Mouse (Mus musculus) forebrain, embryonic 13.5 days (tissue): ENCODE measurements around the gene Mcm3. TPM values are rescaled to one million over a fixed set of nuclear protein-coding genes. Genes with fewer than 3 reads are reported as not detected.

Experiments
- ATAC-seq: fragments of 200-750 bp; cut with Nextera tagmentation; 2 replicates; pipeline ENCODE4 v1.8.0; 2017
- H3K27ac ChIP-seq: fragments of 300-500 bp; sonication (generic); 2 replicates; pipeline ENCODE4 v1.5.1; 2015; ENCODE audit warnings: inconsistent platforms, mild to moderate bottlenecking, moderate library complexity
- H3K27me3 ChIP-seq: fragments of 300-500 bp; sonication (generic); 2 replicates; pipeline ENCODE4 v1.6.1; 2015; ENCODE audit warnings: mild to moderate bottlenecking, inconsistent platforms
- H3K36me3 ChIP-seq: fragments of 300-500 bp; sonication (generic); 2 replicates; pipeline ENCODE4 v1.6.1; 2015; ENCODE audit warnings: mild to moderate bottlenecking, inconsistent platforms; ENCODE audit not compliant: poor library complexity, severe bottlenecking
- H3K4me1 ChIP-seq: fragments of 300-500 bp; sonication (generic); 2 replicates; pipeline ENCODE4 v1.6.1; 2015; ENCODE audit warnings: inconsistent platforms
- H3K4me2 ChIP-seq: fragments of 300-500 bp; sonication (generic); 2 replicates; pipeline ENCODE4 v1.6.1; 2015; ENCODE audit warnings: inconsistent platforms, mild to moderate bottlenecking, moderate library complexity
- H3K4me3 ChIP-seq: fragments of 300-500 bp; sonication (generic); 2 replicates; pipeline ENCODE4 v1.5.1; 2015; ENCODE audit warnings: mild to moderate bottlenecking, inconsistent platforms
- H3K9ac ChIP-seq: fragments of 300-500 bp; sonication (generic); 2 replicates; pipeline ENCODE4 v1.6.1; 2015; ENCODE audit warnings: mild to moderate bottlenecking, inconsistent platforms
- H3K9me3 ChIP-seq: fragments of 300-500 bp; sonication (generic); replicated peaks from 2 replicates; pipeline ENCODE4 v1.6.1; 2016; ENCODE audit warnings: inconsistent platforms
- WGBS: fragments of 180-500 bp; shearing (Covaris S2); methylation state at CpG from one replicate; pipeline ENCODE4 v1.1.7; 2015; 5-methylcytosine and 5-hydroxymethylcytosine counted together
- polyA plus RNA-seq: library from polyadenylated mRNA; unstranded; fragments of >200 nt; fragmentation: Nextera tagmentation; extraction: Ambion mirVana; gene quantifications from 2 replicates; pipeline ENCODE4 v1.2.1, GENCODE M21; 2015

The Mcm3 gene
- polyA plus RNA-seq, 1 experiment from 2014 or later: 109 TPM

- Histone ChIP-seq H3K4me2 (no peak overlapping the region), H3K9ac (no peak overlapping the region), H3K27ac (no peak overlapping the region), H3K36me3 (no peaks in the 10 kb centered on the region), H3K4me1 (no peaks in the 10 kb centered on the region), H3K27me3 (no peaks in the 10 kb centered on the region), H3K9me3 (no peaks in the 10 kb centered on the region), H3K4me3 (no peak overlapping the region)
- no peak for ATAC-seq
- WGBS: 77% methylated on average over 5 of the region's 5 CpGs
Measured at GRCm38 (mm10) chr1:20832473-20833140, 12.5 kb upstream of the Mcm3 start.

DNA sequence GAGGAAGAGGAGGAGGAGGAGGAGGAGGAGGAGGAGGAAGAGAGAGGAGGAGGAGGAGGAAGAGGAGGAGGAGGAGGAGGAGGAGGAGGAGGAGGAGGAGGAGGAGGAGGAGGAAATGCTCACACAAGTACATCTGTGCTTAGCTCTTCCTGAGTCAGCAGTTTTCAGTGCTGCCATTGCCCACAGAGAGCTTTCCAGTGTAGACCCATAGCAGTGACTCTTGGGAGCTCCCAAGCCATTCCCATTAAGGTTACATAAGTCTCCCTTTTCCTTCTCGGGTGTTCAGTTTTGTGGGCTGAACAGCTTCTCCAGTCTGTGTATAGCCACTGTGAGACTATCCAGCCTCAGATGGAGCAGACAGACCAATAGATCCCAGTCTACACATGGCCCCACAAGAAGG, 10.4 kb upstream of the Mcm3 start:
- H3K36me3 ChIP-seq: no peaks in the 10 kb centered on the region
- no peak overlapping the region for H3K4me2 ChIP-seq
- H3K4me1 ChIP-seq: no peaks in the 10 kb centered on the region
- ATAC-seq: no peak
- H3K9me3 ChIP-seq: no peaks in the 10 kb centered on the region
- H3K4me3 ChIP-seq: no peak overlapping the region
- WGBS: 90% methylated on average over 1 of the region's 1 CpGs
- H3K9ac ChIP-seq: no peak overlapping the region
- no peaks in the 10 kb centered on the region for H3K27me3 ChIP-seq
- no peak overlapping the region for H3K27ac ChIP-seq

DNA sequence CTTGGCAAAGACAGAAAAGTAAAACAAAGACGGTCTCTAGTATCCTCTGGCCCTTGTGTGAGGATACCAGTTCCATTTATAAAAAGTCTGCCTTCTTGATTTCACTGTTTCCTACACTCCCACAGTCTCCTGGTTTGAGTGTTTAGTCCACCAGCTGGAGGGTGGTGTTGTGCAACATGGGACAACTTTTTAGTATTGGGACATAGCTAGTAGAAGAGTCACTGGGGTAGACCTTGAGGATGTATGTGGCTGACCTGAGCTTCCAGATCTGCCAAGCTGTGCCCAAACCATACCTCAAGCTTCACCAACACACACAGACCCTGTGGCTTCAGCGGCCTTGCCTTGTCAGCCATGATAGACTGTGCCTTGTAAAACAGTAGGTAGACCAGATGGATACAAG, 7.9 kb upstream of the Mcm3 start:
- ATAC-seq: no peak
- WGBS: 100% methylated on average over 2 of the region's 2 CpGs
- H3K27ac ChIP-seq: no peak overlapping the region
- peaks cover 17% of the 10 kb centered on the region for H3K4me1 ChIP-seq
- no peak overlapping the region for H3K4me2 ChIP-seq
- no peaks in the 10 kb centered on the region for H3K27me3 ChIP-seq
- no peaks in the 10 kb centered on the region for H3K36me3 ChIP-seq
- H3K9me3 ChIP-seq: no peaks in the 10 kb centered on the region
- H3K4me3 ChIP-seq: no peak overlapping the region
- no peak overlapping the region for H3K9ac ChIP-seq

DNA sequence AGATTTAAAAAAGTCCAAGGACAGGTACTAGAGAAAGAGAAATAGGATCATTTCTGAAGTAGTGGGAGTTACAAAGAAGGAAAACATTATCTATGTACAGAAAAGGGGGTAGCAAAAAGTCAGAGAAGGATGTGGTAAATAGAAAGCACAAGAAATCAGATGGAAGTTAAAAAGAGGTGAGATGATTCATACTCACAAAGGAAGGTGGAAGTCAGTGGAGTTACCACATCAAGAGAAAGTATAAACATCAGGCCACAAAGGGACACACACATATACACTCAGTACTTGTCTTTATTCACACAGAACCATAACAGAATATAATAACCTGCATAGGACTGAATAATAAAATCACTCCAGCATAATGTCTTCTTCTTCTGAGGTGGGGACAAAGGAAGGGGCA, 4.9 kb upstream of the Mcm3 start:
- ATAC-seq: no peak
- no peak overlapping the region for H3K4me3 ChIP-seq
- no peak overlapping the region for H3K9ac ChIP-seq
- H3K9me3 ChIP-seq: no peaks in the 10 kb centered on the region
- H3K27me3 ChIP-seq: no peaks in the 10 kb centered on the region
- H3K4me2 ChIP-seq: no peak overlapping the region
- no peaks in the 10 kb centered on the region for H3K36me3 ChIP-seq
- peaks cover 17% of the 10 kb centered on the region for H3K4me1 ChIP-seq
- no peak overlapping the region for H3K27ac ChIP-seq

GRCm38 (mm10) chr1:20823906-20824305, 3.8 kb upstream of the Mcm3 start:
- Histone ChIP-seq H3K9me3 (no peaks in the 10 kb centered on the region), H3K4me1 (peaks cover 25% of the 10 kb centered on the region), H3K4me2 (0 out of 2 replicates have a peak overlapping the region, but pooled peaks have one; percentile 8), H3K27me3 (no peaks in the 10 kb centered on the region), H3K4me3 (no peak overlapping the region), H3K9ac (no peak overlapping the region), H3K36me3 (no peaks in the 10 kb centered on the region), H3K27ac (peak overlapping the region; percentile 69; the same call in 1 of the 2 replicates)
- 2% methylated on average over 2 of the region's 2 CpGs for WGBS
- ATAC-seq: peak; percentile 5; the same call in 1 of the 2 replicates

DNA sequence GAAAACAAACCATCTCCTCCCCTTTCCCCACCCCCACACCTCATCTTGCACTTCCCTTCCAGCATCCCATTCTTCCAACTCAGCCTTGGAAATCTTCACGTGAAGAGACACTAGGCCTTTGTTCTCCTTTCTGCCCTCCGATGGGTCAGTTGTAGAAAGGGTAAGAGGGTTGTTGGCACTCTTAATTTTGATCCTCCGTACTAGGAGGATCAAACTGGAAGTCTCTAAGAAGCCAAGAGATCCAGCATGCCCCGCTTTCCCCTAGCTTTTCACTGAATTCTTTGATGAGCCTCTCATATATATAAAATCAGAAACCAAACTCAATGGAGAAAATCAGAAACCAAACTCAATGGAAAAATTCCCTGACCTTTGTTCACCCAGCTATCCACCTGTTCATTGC, 3.4 kb upstream of the Mcm3 start:
- Histone ChIP-seq H3K4me1 (peaks cover 28% of the 10 kb centered on the region), H3K4me2 (peak overlapping the region; percentile 8; the same call in 1 of the 2 replicates), H3K27me3 (no peaks in the 10 kb centered on the region), H3K9ac (no peak overlapping the region), H3K27ac (peak overlapping the region; percentile 69), H3K36me3 (no peaks in the 10 kb centered on the region), H3K4me3 (no peak overlapping the region), H3K9me3 (no peaks in the 10 kb centered on the region)
- WGBS: 32% methylated on average over 4 of the region's 4 CpGs
- ATAC-seq: no peak

DNA sequence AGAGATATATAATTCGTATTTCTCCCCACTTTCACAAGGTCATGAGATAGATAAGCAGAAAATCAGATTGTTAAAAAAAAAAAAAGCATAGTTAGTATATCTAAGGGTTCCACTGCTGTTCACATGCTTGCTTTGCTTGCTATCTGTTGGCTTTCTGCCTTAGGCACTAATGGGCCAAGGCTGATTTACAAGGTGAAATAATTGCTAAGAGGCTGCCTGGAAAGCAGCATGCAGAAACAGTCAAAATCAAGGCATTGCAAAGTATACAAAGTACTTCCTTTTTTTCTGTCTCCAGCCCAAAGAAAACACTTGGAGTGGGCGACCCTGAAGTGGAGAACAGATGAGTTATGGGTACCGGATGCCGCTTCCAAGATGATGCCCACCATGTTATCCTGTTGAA, 847 bp upstream of the Mcm3 start:
- Histone ChIP-seq H3K4me2 (no peak overlapping the region), H3K9ac (no peak overlapping the region), H3K36me3 (peaks cover 18% of the 10 kb centered on the region), H3K27me3 (no peaks in the 10 kb centered on the region), H3K4me3 (no peak overlapping the region), H3K9me3 (no peaks in the 10 kb centered on the region), H3K4me1 (peaks cover 39% of the 10 kb centered on the region), H3K27ac (no peak overlapping the region)
- no peak for ATAC-seq
- WGBS: 86% methylated on average over 4 of the region's 4 CpGs

DNA sequence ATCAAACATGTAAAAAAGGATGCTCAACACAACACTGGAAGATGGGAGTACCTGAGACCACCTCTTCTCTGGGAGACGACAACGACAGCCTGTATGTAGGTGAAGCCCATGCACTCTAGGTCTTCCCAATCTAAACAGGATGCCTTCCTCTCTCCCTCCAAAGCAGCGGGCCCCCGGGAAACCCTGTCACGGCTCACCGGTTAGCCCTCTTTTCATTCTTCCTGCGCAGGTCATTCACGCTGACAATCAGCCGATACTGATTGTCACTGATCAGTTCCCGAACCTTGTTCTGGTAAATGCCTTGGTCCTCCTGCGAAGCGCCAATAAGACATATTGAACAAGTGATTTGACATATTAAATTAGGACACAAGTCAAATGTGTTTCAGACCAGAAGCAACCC, 2.5 kb downstream of the Mcm3 start:
- 61% methylated on average over 12 of the region's 12 CpGs for WGBS
- Histone ChIP-seq H3K4me3 (no peak overlapping the region), H3K36me3 (peaks cover 52% of the 10 kb centered on the region), H3K27ac (no peak overlapping the region), H3K9me3 (no peaks in the 10 kb centered on the region), H3K9ac (no peak overlapping the region), H3K4me2 (peak overlapping the region; percentile 57; the same call in 1 of the 2 replicates), H3K4me1 (peaks cover 22% of the 10 kb centered on the region), H3K27me3 (no peaks in the 10 kb centered on the region)
- ATAC-seq: no peak

DNA sequence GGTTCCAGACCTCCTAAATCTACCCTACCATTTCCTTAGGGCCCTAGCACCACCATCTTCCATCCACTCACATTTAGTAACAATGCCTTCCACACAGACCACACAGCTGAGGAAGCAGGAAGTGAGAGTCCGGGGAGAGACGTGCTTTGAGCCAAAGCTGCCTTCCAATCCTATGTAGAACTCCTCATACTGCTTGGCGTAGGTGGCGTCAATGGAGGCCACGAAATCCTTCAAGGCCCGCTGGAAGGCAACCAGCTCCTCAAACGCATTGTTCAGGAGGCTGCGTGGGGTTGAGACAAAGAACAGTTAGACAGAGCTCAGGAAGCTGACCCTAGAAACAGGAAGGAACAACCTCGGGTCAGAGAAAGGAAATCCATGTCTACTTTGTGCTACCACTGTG, 2.9 kb downstream of the Mcm3 start:
- H3K9ac ChIP-seq: 0 out of 2 replicates have a peak overlapping the region, but pooled peaks have one; percentile 21
- no peaks in the 10 kb centered on the region for H3K9me3 ChIP-seq
- peaks cover 22% of the 10 kb centered on the region for H3K4me1 ChIP-seq
- no peak overlapping the region for H3K4me3 ChIP-seq
- no peak for ATAC-seq
- no peaks in the 10 kb centered on the region for H3K27me3 ChIP-seq
- peaks cover 56% of the 10 kb centered on the region for H3K36me3 ChIP-seq
- 87% methylated on average over 9 of the region's 9 CpGs for WGBS
- no peak overlapping the region for H3K27ac ChIP-seq
- H3K4me2 ChIP-seq: no peak overlapping the region

DNA sequence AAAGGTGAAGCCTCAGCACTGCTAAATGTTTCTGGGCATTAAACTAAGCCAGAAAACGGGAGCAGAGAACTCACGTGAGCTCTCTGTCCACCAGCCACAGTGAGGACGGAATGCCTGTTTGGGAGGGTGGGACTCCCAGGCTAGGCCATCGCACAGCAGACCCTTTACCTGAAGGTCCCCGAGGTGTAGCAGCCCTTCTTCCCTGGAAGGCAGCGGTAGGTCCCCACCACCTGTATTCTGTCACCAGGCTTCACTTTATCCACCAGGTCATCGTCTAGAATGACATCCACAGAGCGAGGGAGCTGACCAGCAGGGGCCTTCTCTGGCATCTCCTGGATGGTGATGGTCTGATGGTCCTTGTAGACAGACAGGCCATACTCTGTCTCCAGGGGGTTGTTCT, 5.6 kb downstream of the Mcm3 start:
- H3K27ac ChIP-seq: no peak overlapping the region
- no peak overlapping the region for H3K9ac ChIP-seq
- H3K4me2 ChIP-seq: no peak overlapping the region
- peaks cover 82% of the 10 kb centered on the region for H3K36me3 ChIP-seq
- no peak overlapping the region for H3K4me3 ChIP-seq
- peaks cover 18% of the 10 kb centered on the region for H3K4me1 ChIP-seq
- no peak for ATAC-seq
- no peaks in the 10 kb centered on the region for H3K27me3 ChIP-seq
- WGBS: 92% methylated on average over 8 of the region's 8 CpGs
- H3K9me3 ChIP-seq: no peaks in the 10 kb centered on the region

- no peaks in the 10 kb centered on the region for H3K9me3 ChIP-seq
- no peak overlapping the region for H3K4me2 ChIP-seq
- ATAC-seq: no peak
- no peaks in the 10 kb centered on the region for H3K4me1 ChIP-seq
- no peaks in the 10 kb centered on the region for H3K27me3 ChIP-seq
- no peak overlapping the region for H3K4me3 ChIP-seq
- no peak overlapping the region for H3K27ac ChIP-seq
- H3K36me3 ChIP-seq: peaks cover 85% of the 10 kb centered on the region
- 94% methylated on average over 10 of the region's 10 CpGs for WGBS
- no peak overlapping the region for H3K9ac ChIP-seq
Measured at GRCm38 (mm10) chr1:20804526-20804925, 15.6 kb downstream of the Mcm3 start.

DNA sequence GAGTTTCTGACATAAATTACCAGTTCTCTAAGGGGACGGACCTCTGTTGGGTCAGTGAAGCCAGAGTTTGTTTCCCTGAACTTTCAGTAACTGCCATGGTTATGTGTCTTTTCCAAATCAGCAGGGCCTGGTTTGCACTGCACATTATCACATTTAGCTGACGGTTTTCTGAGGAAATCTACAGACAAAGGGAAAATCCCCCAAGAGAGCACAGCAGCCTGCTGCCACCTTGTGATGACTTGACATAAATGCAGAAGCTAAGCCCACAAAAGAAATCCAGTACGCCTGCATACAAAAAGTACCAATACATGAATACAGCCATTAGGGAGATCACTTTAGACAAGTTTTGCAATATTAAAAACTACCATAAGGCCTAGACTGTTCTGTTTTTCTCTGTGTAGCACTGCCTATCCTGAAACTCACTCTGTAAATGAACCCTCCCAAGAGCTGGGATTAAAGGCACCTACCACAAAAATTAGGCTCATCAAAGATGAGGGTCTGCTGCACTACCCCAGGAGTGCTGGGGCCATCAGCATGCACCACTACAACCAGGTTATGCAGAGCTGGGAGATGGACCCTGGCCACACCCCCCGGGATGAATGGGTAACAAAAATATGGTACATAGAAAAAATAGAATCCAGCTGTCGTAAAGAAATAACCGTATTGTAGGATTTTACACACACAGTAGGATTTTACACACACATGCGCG, 18.3 kb downstream of the Mcm3 start:
- H3K9ac ChIP-seq: no peak overlapping the region
- WGBS: 76% methylated on average over 8 of the region's 8 CpGs
- peak; percentile 83 for ATAC-seq
- H3K27ac ChIP-seq: no peak overlapping the region
- no peak overlapping the region for H3K4me3 ChIP-seq
- H3K36me3 ChIP-seq: peaks cover 69% of the 10 kb centered on the region
- no peaks in the 10 kb centered on the region for H3K27me3 ChIP-seq
- H3K4me2 ChIP-seq: no peak overlapping the region
- no peaks in the 10 kb centered on the region for H3K9me3 ChIP-seq
- H3K4me1 ChIP-seq: no peaks in the 10 kb centered on the region
